Mouse (Mus musculus) heart, embryonic 14.5 days (tissue): ENCODE results near the gene Cenpi. TPM values are rescaled to one million over a fixed set of nuclear protein-coding genes. Genes with fewer than 3 reads are reported as not detected.

Experiments used
- ATAC-seq: fragments of 200-750 bp; cut with Nextera tagmentation; 2 replicates; pipeline ENCODE4 v1.8.0; 2017; ENCODE audit warnings: low read depth, moderate TSS enrichment; ENCODE audit not compliant: insufficient number of reproducible peaks, insufficient read depth, low FRiP score
- H3K27ac ChIP-seq, 2 experiments: fragments of 200-500 bp in 1 of 2; fragments of 300-500 bp in 1 of 2; sonication (generic) in 1 of 2; replicated peaks in 1 of 2; 2 replicates each; pipeline ENCODE4 v1.5.1; 2012 to 2014; ENCODE audit warnings: low read depth in 2 of 2, low read length in 2 of 2, control low read depth in 1 of 2, mild to moderate bottlenecking in 1 of 2, mixed read lengths in 1 of 2; ENCODE audit not compliant: control insufficient read depth in 1 of 2, insufficient read depth in 1 of 2
- H3K27me3 ChIP-seq: fragments of 300-500 bp; sonication (generic); 2 replicates; pipeline ENCODE4 v1.6.1; 2014; ENCODE audit warnings: mild to moderate bottlenecking, low read length, control low read depth; ENCODE audit not compliant: control insufficient read depth, insufficient read depth
- H3K36me3 ChIP-seq: fragments of 300-500 bp; sonication (generic); 2 replicates; pipeline ENCODE4 v1.6.1; 2014; ENCODE audit warnings: mild to moderate bottlenecking, control low read depth, low read length, mixed read lengths; ENCODE audit not compliant: control insufficient read depth, insufficient read depth
- H3K4me1 ChIP-seq, 2 experiments: fragments of 200-500 bp in 1 of 2; fragments of 300-500 bp in 1 of 2; sonication (generic) in 1 of 2; 2 replicates each; pipeline ENCODE4 v1.6.1; 2012 to 2014; ENCODE audit warnings: low read length in 2 of 2, control low read depth in 1 of 2, mixed read lengths in 1 of 2; ENCODE audit not compliant: control insufficient read depth in 2 of 2, insufficient read depth in 2 of 2
- H3K4me2 ChIP-seq: fragments of 300-500 bp; sonication (generic); 2 replicates; pipeline ENCODE4 v1.6.1; 2014; ENCODE audit warnings: mild to moderate bottlenecking, low read length
- H3K4me3 ChIP-seq, 2 experiments: fragments of 200-500 bp in 1 of 2; fragments of 300-500 bp in 1 of 2; sonication (generic) in 1 of 2; 2 replicates each; pipeline ENCODE4 v1.5.1; 2012 to 2014; ENCODE audit warnings: low read length in 2 of 2, mild to moderate bottlenecking in 2 of 2, control low read depth in 1 of 2, low read depth in 1 of 2, moderate library complexity in 1 of 2; ENCODE audit not compliant: control insufficient read depth in 1 of 2, insufficient read depth in 1 of 2
- H3K9ac ChIP-seq: fragments of 300-500 bp; sonication (generic); 2 replicates; pipeline ENCODE4 v1.6.1; 2014; ENCODE audit warnings: mild to moderate bottlenecking, low read length
- H3K9me3 ChIP-seq: fragments of 300-500 bp; sonication (generic); 2 replicates; pipeline ENCODE4 v1.6.1; 2016; ENCODE audit warnings: low read length, control low read depth; ENCODE audit not compliant: control insufficient read depth
- WGBS: fragments of 180-500 bp; shearing (Covaris S2); extraction: QIAGEN DNeasy Blood & Tissue Kit; methylation state at CpG from one replicate; pipeline ENCODE4 v1.1.7; 2014; 5-methylcytosine and 5-hydroxymethylcytosine counted together
- polyA plus RNA-seq: library from polyadenylated mRNA; unstranded; fragments of >200 nt; fragmentation: Nextera tagmentation; extraction: Ambion mirVana; gene quantifications from 2 replicates; pipeline ENCODE4 v1.2.1, GENCODE M21; 2014

The Cenpi gene
- polyA plus RNA-seq, 1 experiment from 2014 or later, result 28.7 TPM

DNA sequence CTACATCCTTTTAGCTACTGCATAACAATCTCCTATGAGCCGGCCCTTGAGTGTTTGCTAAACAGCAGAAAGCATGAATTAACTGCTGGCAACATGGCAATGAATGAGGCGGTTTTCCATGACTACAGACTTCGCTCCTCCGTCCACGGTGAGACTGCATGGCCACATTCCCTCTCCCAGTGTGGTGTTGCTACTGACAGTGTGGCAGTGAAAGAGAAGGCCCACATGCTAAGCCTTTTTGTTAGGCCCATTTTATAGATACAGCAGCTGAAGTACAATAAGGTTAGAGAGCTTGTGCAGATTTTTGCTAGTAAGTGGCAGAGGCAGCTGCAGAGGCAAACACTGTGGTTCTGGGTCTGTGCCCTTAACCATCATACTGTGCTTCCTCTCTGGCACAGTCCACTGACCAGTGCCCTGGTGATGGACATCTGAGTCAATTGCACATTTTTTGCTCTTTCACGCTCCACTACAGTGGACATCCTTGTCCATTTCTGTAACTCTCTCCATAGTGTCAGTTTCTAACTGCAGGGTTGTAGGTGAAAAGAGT, 101.5 kb downstream of the Cenpi start:
- 80% methylated on average over 6 of the region's 6 CpGs for WGBS
- Histone ChIP-seq H3K4me3 (no peak overlapping the region), H3K27me3 (no peaks in the 10 kb centered on the region), H3K36me3 (no peaks in the 10 kb centered on the region), H3K9me3 (no peaks in the 10 kb centered on the region), H3K9ac (no peak overlapping the region), H3K4me1 (no peaks in the 10 kb centered on the region; a peak in 1 of 4 replicates), H3K4me2 (no peak overlapping the region), H3K27ac (no peak overlapping the region)
- ATAC-seq, result no peak

GRCm38 (mm10) chrX:134412096-134412495, 104.2 kb downstream of the Cenpi start:
- ATAC-seq, result no peak
- Histone ChIP-seq H3K27me3 (no peaks in the 10 kb centered on the region), H3K4me1 (no peaks in the 10 kb centered on the region), H3K9ac (no peak overlapping the region), H3K36me3 (no peaks in the 10 kb centered on the region), H3K27ac (no peak overlapping the region), H3K4me2 (no peak overlapping the region), H3K4me3 (no peak overlapping the region), H3K9me3 (no peaks in the 10 kb centered on the region)
- 61% methylated on average over 1 of the region's 1 CpGs for WGBS

Other genes starting within 250 kb of the Cenpi start
- 27.4 and 29.4 TPM in 2 replicates for gene Cstf2, start 248.9 kb upstream of the Cenpi start, polyA plus RNA-seq
- 0.27 and 0.34 TPM in 2 replicates for gene Xkrx, start 146.0 kb upstream of the Cenpi start, polyA plus RNA-seq
- not detected in 2 replicates for gene Arl13a, start 120.6 kb upstream of the Cenpi start, polyA plus RNA-seq
- gene Nox1, start 86.1 kb upstream of the Cenpi start, polyA plus RNA-seq, result 0.31 TPM in 1 of 2 replicates, not detected in the other
- 43.7 and 48.8 TPM in 2 replicates for gene Trmt2b, start 31.1 kb upstream of the Cenpi start, polyA plus RNA-seq
- gene Tmem35a, start 12.9 kb upstream of the Cenpi start, polyA plus RNA-seq, result 14.8 and 20.2 TPM in 2 replicates
- 0.27 and 0.46 TPM in 2 replicates for gene Drp2, start 96.5 kb downstream of the Cenpi start, polyA plus RNA-seq
- gene Taf7l, start 168.4 kb downstream of the Cenpi start, polyA plus RNA-seq, result not detected in 2 replicates
- gene Timm8a1, start 233.8 kb downstream of the Cenpi start, polyA plus RNA-seq, result 70.6 and 73.9 TPM in 2 replicates